Comparison of ENCODE assay signal across 30 mouse cellular contexts in genomic region chr8:3285824-3286223, GRCm38 (mm10). TPM values are rescaled to one million over a fixed set of nuclear protein-coding genes. Genes with fewer than 3 reads are reported as not detected.
DNase-seq lines count a peak whose midpoint lies in the region; ATAC-seq and TF ChIP-seq lines count a peak whose summit lies in the region.
"Had no signal": no experiment of that assay in that cellular context is flagged by ENCODE, and none has a peak within 500 bp of the region (broad histone marks: within the 10 kb centered on the region; RNA-seq: fewer than 3 reads in every experiment).

No protein-coding gene starts in this region.

- intact Hi-C loops in left cerebral cortex, adult 2 months (cut with DNase I): loop anchor here (2.0 kb wide), 1 partner anchor 37 kb away; no protein-coding TSS in a partner anchor
- intact Hi-C loops in left cerebral cortex, postnatal 10 days (cut with DNase I): no loop called here

- H3K27me3 ChIP-seq in hindbrain, postnatal 0 days (ENCODE audit: insufficient read depth, low read length): no peaks in the 10 kb centered on the region
- no peaks in the 10 kb centered on the region for H3K27me3 ChIP-seq in hindbrain, embryonic 14.5 days (ENCODE audit: control insufficient read depth, insufficient read depth, low read length)
- H3K27me3 ChIP-seq in E14TG2a.4 (ENCODE audit: insufficient read depth, low read length) (peaks cover 11% of the 10 kb centered on the region), Patski (peaks cover 14% of the 10 kb centered on the region)
- H3K27me3 ChIP-seq: forebrain, embryonic 13.5 days; heart, embryonic 13.5 days; liver, embryonic 13.5 days; neural tube, embryonic 12.5 days had no signal

- no peaks in the 10 kb centered on the region for H3K4me1 ChIP-seq in hindbrain, postnatal 0 days (ENCODE audit: insufficient read depth, low read length)
- H3K4me1 ChIP-seq in hindbrain, embryonic 14.5 days (replicated peaks; ENCODE audit: control insufficient read depth, insufficient read depth, low read length): no peaks in the 10 kb centered on the region
- H3K4me1 ChIP-seq in E14TG2a.4 (replicated peaks; ENCODE audit: low read depth, low read length): no peaks in the 10 kb centered on the region
- H3K4me1 ChIP-seq: forebrain, embryonic 13.5 days; heart, embryonic 13.5 days; hindbrain, embryonic 10.5 days; midbrain, embryonic 10.5 days; neural tube, embryonic 12.5 days had no signal

- no peak for ATAC-seq in hindbrain, postnatal 0 days
- no peak for ATAC-seq in hindbrain, embryonic 14.5 days (ENCODE audit: low FRiP score)
- no peak for ATAC-seq in Patski
- ATAC-seq: CD4-positive, CD25-positive, alpha-beta regulatory T cell, adult 4 months; forebrain, embryonic 13.5 days; hindbrain, embryonic 16.5 days; midbrain, embryonic 16.5 days had no signal

- H3K4me3 ChIP-seq in hindbrain, postnatal 0 days (ENCODE audit: low read length): no peak overlapping the region
- H3K4me3 ChIP-seq in hindbrain, embryonic 14.5 days (replicated peaks; ENCODE audit: low read length): no peak overlapping the region
- no peak overlapping the region for H3K4me3 ChIP-seq in left cerebral cortex, adult 2 months
- H3K4me3 ChIP-seq in E14TG2a.4 (replicated peaks; ENCODE audit: low read length): no peak overlapping the region
- H3K4me3 ChIP-seq: forebrain, embryonic 13.5 days; heart, embryonic 13.5 days; hindbrain, embryonic 10.5 days; liver, embryonic 13.5 days; midbrain, embryonic 10.5 days; myocyte; neural tube, embryonic 12.5 days had no signal

- in situ Hi-C loops in Patski (cut with MboI; ENCODE audit: low pct_unique_long_range_greater_than_20kb): no loop called here

- no peaks in the 10 kb centered on the region for H3K9me3 ChIP-seq in hindbrain, postnatal 0 days (ENCODE audit: low read length)
- no peaks in the 10 kb centered on the region for H3K9me3 ChIP-seq in hindbrain, embryonic 14.5 days (ENCODE audit: control insufficient read depth, low read length)
- H3K9me3 ChIP-seq in E14TG2a.4 (ENCODE audit: low read length): no peaks in the 10 kb centered on the region
- H3K9me3 ChIP-seq: forebrain, embryonic 13.5 days; heart, embryonic 13.5 days; hindbrain, embryonic 10.5 days; liver, embryonic 13.5 days; midbrain, embryonic 10.5 days; neural tube, embryonic 12.5 days had no signal

- no peaks in the 10 kb centered on the region for H3K36me3 ChIP-seq in hindbrain, postnatal 0 days (ENCODE audit: insufficient read depth, low read length)
- no peaks in the 10 kb centered on the region for H3K36me3 ChIP-seq in hindbrain, embryonic 14.5 days (replicated peaks; ENCODE audit: control insufficient read depth, insufficient read depth)
- H3K36me3 ChIP-seq in E14TG2a.4 (ENCODE audit: insufficient read depth, low read length): no peaks in the 10 kb centered on the region
- H3K36me3 ChIP-seq: heart, embryonic 13.5 days; hindbrain, embryonic 10.5 days; liver, embryonic 13.5 days; midbrain, embryonic 10.5 days; neural tube, embryonic 12.5 days had no signal

- H3K4me2 ChIP-seq in hindbrain, postnatal 0 days (ENCODE audit: low read depth, low read length): no peak overlapping the region
- H3K4me2 ChIP-seq in hindbrain, embryonic 14.5 days (replicated peaks): no peak overlapping the region
- H3K4me2 ChIP-seq: forebrain, embryonic 13.5 days; heart, embryonic 13.5 days; liver, embryonic 13.5 days; neural tube, embryonic 12.5 days had no signal

- H3K27ac ChIP-seq in hindbrain, postnatal 0 days: no peak overlapping the region
- no peak overlapping the region for H3K27ac ChIP-seq in hindbrain, embryonic 14.5 days
- no peak overlapping the region for H3K27ac ChIP-seq in left cerebral cortex, adult 2 months
- H3K27ac ChIP-seq: forebrain, embryonic 13.5 days; heart, embryonic 13.5 days; hindbrain, embryonic 10.5 days; liver, embryonic 13.5 days; midbrain, embryonic 10.5 days; neural tube, embryonic 12.5 days had no signal

- WGBS in hindbrain, postnatal 0 days: 39% methylated on average over 2 of the region's 2 CpGs
- 33% methylated on average over 2 of the region's 2 CpGs for WGBS in hindbrain, embryonic 14.5 days

- H3K9ac ChIP-seq in hindbrain, postnatal 0 days (replicated peaks; ENCODE audit: low read length): no peak overlapping the region
- no peak overlapping the region for H3K9ac ChIP-seq in hindbrain, embryonic 14.5 days
- H3K9ac ChIP-seq: forebrain, embryonic 13.5 days; heart, embryonic 13.5 days; liver, embryonic 13.5 days; neural tube, embryonic 12.5 days had no signal

- no peak for DNase-seq in hindbrain, postnatal 0 days (ENCODE audit: low spot score)
- DNase-seq in hindbrain, embryonic 14.5 days (ENCODE audit: low spot score): no peak
- no peak for DNase-seq in left cerebral cortex, adult 2 months (ENCODE audit: extremely low spot score in 1 of 2, low spot score in 2 of 2)
- DNase-seq in left cerebral cortex, postnatal 10 days (ENCODE audit: extremely low spot score in 1 of 2, low spot score in 2 of 2): no peak
- no peak for DNase-seq in Patski (ENCODE audit: low read depth, low spot score)
- DNase-seq in cerebellum, postnatal 4 days (ENCODE audit: low spot score in 2 of 2): no peak
- DNase-seq: adrenal gland, adult 8-10 months; cerebellum, adult 8-10 months; cerebellum, postnatal 25 days; gastrocnemius, postnatal 25 days; heart, adult 18-20 months; heart, postnatal 10 days; kidney, adult 18-20 months; kidney, postnatal 4 days; layer of hippocampus, adult 9-11 months; liver, embryonic 13.5 days; lung, adult 2 months; lung, postnatal 14 days; right cerebral cortex, adult 18-20 months; thymus, postnatal 14 days had no signal

- CTCF ChIA-PET in Patski (lab: Charles Lee): interaction anchor here (1.3 kb wide), 1 partner anchor 106 kb away, joined by 4 read pairs; no protein-coding TSS in a partner anchor

- peak; percentile 13 for TF ChIP-seq CTCF in hindbrain, postnatal 0 days (IDR thresholded peaks at IDR 0.05; ENCODE audit: low read depth)
- TF ChIP-seq CTCF in left cerebral cortex, adult 2 months (IDR thresholded peaks at IDR 0.05): peak; percentile 14
- peak; percentile 53 for TF ChIP-seq CTCF in E14TG2a.4 (conservative IDR thresholded peaks at IDR 0.05; ENCODE audit: low read length)
- TF ChIP-seq CTCF in Patski (IDR thresholded peaks at IDR 0.05): peak; percentile 46

- POLR2A ChIA-PET in Patski (lab: Charles Lee): no interaction called here

RNA-seq across cellular contexts. Expression of gene Insr, which starts 6.4 kb away (rescaled TPM):
- total RNA-seq in hindbrain, postnatal 0 days (2014; rRNA removed): 46.9 and 69.9 TPM in 2 replicates
- polyA plus RNA-seq in hindbrain, postnatal 0 days (2015; fragmentation: Nextera tagmentation; extraction: Ambion mirVana): 31.1 and 34.0 TPM in 2 replicates
- 49.7 and 54.2 TPM in 2 replicates for polyA plus RNA-seq in hindbrain, embryonic 14.5 days (2014; fragmentation: Nextera tagmentation; extraction: Ambion mirVana)
- 10 to 100 TPM; 50.8 to 52.0 TPM for total RNA-seq in left cerebral cortex, adult 2 months (2021)
- 10 to 100 TPM; 44.5 to 47.6 TPM for total RNA-seq in left cerebral cortex, postnatal 10 days (2021)
- polyA plus RNA-seq in Patski (2021): 13.8 TPM
